In the genomic region with DNA sequence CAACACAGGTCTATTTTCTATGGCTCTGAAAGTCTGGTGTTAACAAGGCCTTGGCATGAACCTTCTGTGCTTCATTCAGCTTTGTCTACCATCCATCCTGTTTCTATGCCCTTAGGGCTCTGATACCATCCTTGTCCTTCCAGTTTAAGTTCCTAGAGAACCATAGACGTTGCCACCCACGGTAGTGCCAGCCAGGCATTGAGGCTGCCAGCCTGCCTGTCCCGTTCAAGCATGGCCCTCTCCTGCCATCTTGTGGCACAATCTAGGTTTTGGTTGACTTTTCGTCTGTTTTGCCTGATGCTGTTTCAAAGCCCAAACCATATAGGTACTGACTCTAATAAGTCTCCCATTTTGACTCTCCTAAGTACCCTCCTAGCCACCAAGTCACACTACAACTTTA, we compare ENCODE assay signal across 8 mouse cellular contexts. TPM values are rescaled to one million over a fixed set of nuclear protein-coding genes. Genes with fewer than 3 reads are reported as not detected.
DNase-seq lines count a peak whose midpoint lies in the region; ATAC-seq and TF ChIP-seq lines count a peak whose summit lies in the region.

No protein-coding gene starts in this region.

- H3K36me3 ChIP-seq in heart, embryonic 14.5 days (ENCODE audit: control insufficient read depth, insufficient read depth, low read length): no peaks in the 10 kb centered on the region
- no peaks in the 10 kb centered on the region for H3K36me3 ChIP-seq in kidney, embryonic 16.5 days (ENCODE audit: insufficient read depth, low read length)
- no peaks in the 10 kb centered on the region for H3K36me3 ChIP-seq in lung, embryonic 14.5 days (ENCODE audit: insufficient read depth)

- no peak overlapping the region for H3K4me3 ChIP-seq in embryonic fibroblast, embryonic 13.5 days (ENCODE audit: insufficient read depth, low read length)
- H3K4me3 ChIP-seq in heart, embryonic 14.5 days (ENCODE audit: control insufficient read depth in 1 of 2, insufficient read depth in 1 of 2, low read depth in 1 of 2, low read length in 2 of 2): no peak overlapping the region
- H3K4me3 ChIP-seq in kidney, embryonic 16.5 days (ENCODE audit: low read length): no peak overlapping the region
- H3K4me3 ChIP-seq in lung, embryonic 14.5 days (ENCODE audit: low read depth, low read length): no peak overlapping the region

- ATAC-seq in heart, embryonic 14.5 days (ENCODE audit: insufficient number of reproducible peaks, insufficient read depth, low FRiP score, low read depth): no peak
- ATAC-seq in kidney, embryonic 16.5 days (ENCODE audit: low FRiP score, low TSS enrichment): peak; percentile 40
- ATAC-seq in lung, embryonic 14.5 days (ENCODE audit: insufficient read depth): peak; percentile 33; the same call in 1 of the 2 replicates

- WGBS in heart, embryonic 14.5 days: 4% methylated on average over 4 of the region's 4 CpGs
- WGBS in kidney, embryonic 16.5 days: 1% methylated on average over 4 of the region's 4 CpGs
- WGBS in lung, embryonic 14.5 days: 5% methylated on average over 4 of the region's 4 CpGs

- TF ChIP-seq POLR2A in embryonic fibroblast, embryonic 13.5 days (IDR thresholded peaks at IDR 0.05; ENCODE audit: low read depth, low read length): no peak

- H3K27me3 ChIP-seq in heart, embryonic 14.5 days (ENCODE audit: control insufficient read depth, insufficient read depth, low read length): no peaks in the 10 kb centered on the region
- no peaks in the 10 kb centered on the region for H3K27me3 ChIP-seq in kidney, embryonic 16.5 days (ENCODE audit: insufficient read depth, low read length)
- no peaks in the 10 kb centered on the region for H3K27me3 ChIP-seq in lung, embryonic 14.5 days (ENCODE audit: insufficient read depth, low read length)

- H3K9me3 ChIP-seq in heart, embryonic 14.5 days (ENCODE audit: control insufficient read depth, low read length): no peaks in the 10 kb centered on the region
- no peaks in the 10 kb centered on the region for H3K9me3 ChIP-seq in kidney, embryonic 16.5 days (ENCODE audit: low read length)
- H3K9me3 ChIP-seq in lung, embryonic 14.5 days (ENCODE audit: low read depth, low read length): no peaks in the 10 kb centered on the region

- no peak overlapping the region for H3K27ac ChIP-seq in embryonic fibroblast, embryonic 13.5 days (ENCODE audit: insufficient read depth, low read length)
- H3K27ac ChIP-seq in heart, embryonic 14.5 days (replicated peaks in 1 of 2; ENCODE audit: control insufficient read depth in 1 of 2, insufficient read depth in 1 of 2, low read depth in 2 of 2, low read length in 2 of 2): no peak overlapping the region; a peak in 1 of 4 replicates
- H3K27ac ChIP-seq in kidney, embryonic 16.5 days (ENCODE audit: low read length): no peak overlapping the region
- no peak overlapping the region for H3K27ac ChIP-seq in lung, embryonic 14.5 days (ENCODE audit: low read depth)

- H3K9ac ChIP-seq in heart, embryonic 14.5 days (ENCODE audit: low read length): 0 out of 2 replicates have a peak overlapping the region, but pooled peaks have one; percentile 16
- H3K9ac ChIP-seq in kidney, embryonic 16.5 days (replicated peaks; ENCODE audit: low read length): no peak overlapping the region
- no peak overlapping the region for H3K9ac ChIP-seq in lung, embryonic 14.5 days

- peak; percentile 97 for TF ChIP-seq CTCF in embryonic fibroblast, embryonic 13.5 days (IDR thresholded peaks at IDR 0.05; ENCODE audit: borderline replicate concordance, insufficient read depth, low read length)
- peak; percentile 96 for TF ChIP-seq CTCF in lung, embryonic 14.5 days (IDR thresholded peaks at IDR 0.05; ENCODE audit: low read depth)

- peak; percentile 9 to 38 for DNase-seq in CD8-positive naive resting alpha-beta T cell, adult 2 months (ENCODE audit: low read depth in 2 of 2, low spot score in 2 of 2)
- DNase-seq in adrenal gland, postnatal 36 days: peak; percentile 78 to 84
- peak; percentile 86 for DNase-seq in lung, embryonic 14.5 days
- peak; percentile 77 for DNase-seq in ovary, postnatal 14 days (ENCODE audit: low spot score)
- peak; percentile 75 for DNase-seq in urinary bladder, postnatal 14 days (ENCODE audit: low spot score)

- H3K4me1 ChIP-seq in embryonic fibroblast, embryonic 13.5 days (ENCODE audit: control insufficient read depth, insufficient read depth, low read length): no peaks in the 10 kb centered on the region
- H3K4me1 ChIP-seq in heart, embryonic 14.5 days (ENCODE audit: control insufficient read depth in 2 of 2, insufficient read depth in 2 of 2, low read length in 2 of 2): peaks cover 18 to 43% of the 10 kb centered on the region in 2 experiments
- peaks cover 6% of the 10 kb centered on the region; the same call in 1 of the 2 replicates for H3K4me1 ChIP-seq in kidney, embryonic 16.5 days (ENCODE audit: insufficient read depth, low read length)
- no peaks in the 10 kb centered on the region for H3K4me1 ChIP-seq in lung, embryonic 14.5 days (ENCODE audit: insufficient read depth)

- no peak overlapping the region for H3K4me2 ChIP-seq in heart, embryonic 14.5 days (ENCODE audit: low read length)
- no peak overlapping the region for H3K4me2 ChIP-seq in kidney, embryonic 16.5 days (replicated peaks; ENCODE audit: low read depth, low read length)
- H3K4me2 ChIP-seq in lung, embryonic 14.5 days: no peak overlapping the region

RNA-seq across cellular contexts. Expression of gene Iyd, which starts 8.7 kb away (rescaled TPM):
- not detected for total RNA-seq in adrenal gland, postnatal 36 days (2021)
- 0.65 TPM in 1 of 2 replicates, not detected in the other for polyA plus RNA-seq in embryonic fibroblast, embryonic 13.5 days (2011; ENCODE audit: insufficient read length, low read depth, missing spikeins)
- polyA plus RNA-seq in heart, embryonic 14.5 days (2014; fragmentation: Nextera tagmentation; extraction: Ambion mirVana): 0.58 and 0.62 TPM in 2 replicates
- 6.6 and 8.0 TPM in 2 replicates for polyA plus RNA-seq in kidney, embryonic 16.5 days (2015; fragmentation: Nextera tagmentation; extraction: Ambion mirVana)
- polyA plus RNA-seq in lung, embryonic 14.5 days (2014; fragmentation: Nextera tagmentation; extraction: Ambion mirVana): 0.67 and 0.85 TPM in 2 replicates

Comparison
In these comparisons a context has a peak if more than half of its experiments do, and no peak if none do; other contexts are left out.
1. DNase-seq: peak in every context shown above with its lines; median percentile 86 in lung, embryonic 14.5 days; 81 in adrenal gland, postnatal 36 days; 77 in ovary, postnatal 14 days; 75 in urinary bladder, postnatal 14 days; 24 in CD8-positive naive resting alpha-beta T cell, adult 2 months.